Mouse (Mus musculus) CH12.LX (cell line): ENCODE results near the gene Myocd. TPM values are rescaled to one million over a fixed set of nuclear protein-coding genes. Genes with fewer than 3 reads are reported as not detected.
A peak's percentile ranks its signal among the peaks of the same experiment; 100 is the strongest.

Experiments
- DNase-seq: peaks from one replicate; pipeline ENCODE4 v3.0.0-alpha.2; 2013; ENCODE audit errors: extremely low read depth
- H3K27ac ChIP-seq: 2 replicates; pipeline ENCODE4 v1.5.1; 2012; ENCODE audit warnings: low read depth, mild to moderate bottlenecking, control low read depth, moderate library complexity; ENCODE audit not compliant: insufficient read depth
- H3K27me3 ChIP-seq: replicated peaks from 2 replicates; pipeline ENCODE3; 2012; ENCODE audit warnings: inconsistent platforms
- H3K36me3 ChIP-seq, 2 experiments: replicated peaks in 1 of 2; 2 replicates each; pipeline versions ENCODE3 to v1.6.1; 2012; ENCODE audit warnings: inconsistent platforms in 1 of 2, low read length in 1 of 2, mild to moderate bottlenecking in 1 of 2, mixed read lengths in 1 of 2, moderate library complexity in 1 of 2; ENCODE audit not compliant: control insufficient read depth in 1 of 2, insufficient read depth in 1 of 2
- H3K4me1 ChIP-seq, 2 experiments: 2 replicates each; pipeline ENCODE4 v1.6.1; 2012; ENCODE audit warnings: inconsistent platforms in 1 of 2, moderate library complexity in 1 of 2; ENCODE audit not compliant: insufficient read depth in 2 of 2, control insufficient read depth in 1 of 2
- H3K4me2 ChIP-seq: 2 replicates; pipeline ENCODE4 v1.6.1; 2012; ENCODE audit warnings: low read depth, mild to moderate bottlenecking, control low read depth; ENCODE audit not compliant: poor library complexity, insufficient read depth, severe bottlenecking
- H3K4me3 ChIP-seq, 3 experiments: fragments of 150-350 bp in 1 of 3; sonication (generic) in 1 of 3; replicated peaks in 1 of 3; 2 replicates each; pipeline versions ENCODE3 to v1.5.1; 2011 to 2012; ENCODE audit warnings: low read depth in 2 of 3, low read length in 2 of 3, mild to moderate bottlenecking in 2 of 3, moderate library complexity in 2 of 3, control low read depth in 1 of 3, improper control_type of control experiment in 1 of 3, inconsistent platforms in 1 of 3, mixed read lengths in 1 of 3; ENCODE audit not compliant: poor library complexity in 1 of 3
- H3K79me2 ChIP-seq: replicated peaks from 2 replicates; pipeline ENCODE4 v1.6.1; 2012; ENCODE audit warnings: mild to moderate bottlenecking, moderate library complexity; ENCODE audit not compliant: control insufficient read depth, poor library complexity, insufficient read depth, severe bottlenecking; ENCODE audit errors: extremely low read depth
- H3K9ac ChIP-seq: 2 replicates; pipeline ENCODE4 v1.6.1; 2012; ENCODE audit warnings: low read depth, mild to moderate bottlenecking, control low read depth, moderate library complexity; ENCODE audit not compliant: insufficient read depth
- H3K9me3 ChIP-seq: replicated peaks from 2 replicates; pipeline ENCODE3; 2012; ENCODE audit warnings: low read length, inconsistent platforms, mixed read lengths
- EP300 ChIP-seq: IDR thresholded peaks from 2 replicates; pipeline ENCODE4 v1.6.1; 2011; ENCODE audit warnings: low read length, improper control_type of control experiment
- ETS1 ChIP-seq: conservative IDR thresholded peaks from 2 replicates; pipeline ENCODE4 v1.6.1; 2012; ENCODE audit warnings: low read depth, mild to moderate bottlenecking, inconsistent platforms, low read length, improper control_type of control experiment, moderate library complexity
- HCFC1 ChIP-seq: IDR thresholded peaks from 2 replicates; pipeline ENCODE4 v1.6.1; 2012; ENCODE audit warnings: low read depth, mild to moderate bottlenecking, inconsistent platforms, low read length, improper control_type of control experiment
- IRF4 ChIP-seq: IDR thresholded peaks from 2 replicates; pipeline ENCODE4 v1.6.1; 2014; ENCODE audit warnings: low read depth, mild to moderate bottlenecking, inconsistent platforms, low read length, improper control_type of control experiment
- TBP ChIP-seq: conservative IDR thresholded peaks from 2 replicates; pipeline ENCODE4 v1.6.1; 2011; ENCODE audit warnings: low read depth, low read length, improper control_type of control experiment
- dilution Hi-C: fragments of 300-500 bp; cut with MboI; formaldehyde crosslinking; loops from 2 replicates; pipeline ENCODE4 v1.14.3; 2020; ENCODE audit warnings: low sequenced_read_pairs; ENCODE audit not compliant: extremely low pct_unique_long_range_greater_than_20kb, extremely low pct_ligation_motif_present
- in situ Hi-C: fragments of 300-500 bp; cut with MboI; formaldehyde crosslinking; loops from 3 replicates; pipeline ENCODE4 v1.14.3; 2019; ENCODE audit warnings: low sequenced_read_pairs, low pct_ligation_motif_present, low pct_unique_long_range_greater_than_20kb, mixed read lengths
- polyA plus RNA-seq: library from polyadenylated mRNA; unstranded; fragments of >175 nt; gene quantifications from 2 replicates; pipeline ENCODE4 v1.2.1, GENCODE M21; 2012; ENCODE audit warnings: low read depth; ENCODE audit not compliant: insufficient read length
- total RNA-seq, 2 experiments: library from RNA; depleted of rRNA; stranded (reverse); fragments of 300-350 nt in 1 of 2; fragments of >200 nt in 1 of 2; gene quantifications; 2 replicates each; pipeline ENCODE4 v1.2.3; 2012 to 2014

Myocd gene
- total and polyA plus RNA-seq, 3 experiments: not detected

- dilution Hi-C loops (no loop called here), in situ Hi-C loops (no loop called here)
- Histone ChIP-seq H3K79me2 (no peaks in the 10 kb centered on the region), H3K4me1 (peaks cover 3 to 18% of the 10 kb centered on the region in 2 experiments), H3K27me3 (no peaks in the 10 kb centered on the region), H3K27ac (no peak overlapping the region), H3K36me3 (no peaks in the 10 kb centered on the region), H3K4me3 (no peak overlapping the region), H3K4me2 (no peak overlapping the region), H3K9ac (no peak overlapping the region), H3K9me3 (no peaks in the 10 kb centered on the region)
- peak; percentile 55 for DNase-seq
- TF ChIP-seq EP300 (peak; percentile 39; the same call in 1 of the 2 replicates), IRF4 (peak; percentile 81), ETS1 (peak; percentile 29; the same call in 1 of the 2 replicates), HCFC1 (no peak), TBP (no peak)
Measured at GRCm38 (mm10) chr11:65126566-65126965, 143.2 kb downstream of the Myocd start.

Other genes starting within 250 kb of the Myocd start
- not detected in 2 replicates for gene 1700086D15Rik, start 110.1 kb downstream of the Myocd start, total RNA-seq (2012; rRNA removed)
- gene 1700086D15Rik, start 110.1 kb downstream of the Myocd start, total RNA-seq (2014; rRNA removed): not detected in 2 replicates
- not detected in 2 replicates for gene 1700086D15Rik, start 110.1 kb downstream of the Myocd start, polyA plus RNA-seq
- 0.04 TPM in 1 of 2 replicates, not detected in the other for gene Arhgap44, start 107.0 kb downstream of the Myocd start, total RNA-seq (2012; rRNA removed)
- not detected in 2 replicates for gene Arhgap44, start 107.0 kb downstream of the Myocd start, total RNA-seq (2014; rRNA removed)
- 0.07 TPM in 1 of 2 replicates, not detected in the other for gene Arhgap44, start 107.0 kb downstream of the Myocd start, polyA plus RNA-seq